Mouse (Mus musculus) telencephalon, adult 2 months (tissue): ENCODE measurements at regions not wholly inside any gene's neighbourhood (a gene's known extent, or its start where the extent isn't known, plus 50 kb on each side); places are given as distances from the start of the nearest gene placed in this dataset.
"Not testable (repeated sequence)": the region's sequence is repeated elsewhere in the genome, so short reads cannot be mapped to it uniquely, and the experiment has no call there.

Source experiments
- DNase-seq: peaks from one replicate; pipeline ENCODE4 v3.0.0-alpha.2; 2011; ENCODE audit warnings: low read depth, low spot score

GRCm38 (mm10) chr5:3141841-3142240, 199.4 kb upstream of the Cdk6 start:
- not testable (repeated sequence) for DNase-seq

- DNase-seq = not testable (repeated sequence)
These were observed 194.6 kb upstream of the Cdk6 start for GRCm38 (mm10) chr5:3146544-3147295.

- not testable (repeated sequence) for DNase-seq
These were observed 191.4 kb upstream of the Cdk6 start for GRCm38 (mm10) chr5:3149886-3150285.

GRCm38 (mm10) chr5:3150766-3151165, 190.5 kb upstream of the Cdk6 start:
- DNase-seq = not testable (repeated sequence)

GRCm38 (mm10) chr5:3151534-3152148, 189.6 kb upstream of the Cdk6 start:
- DNase-seq = not testable (repeated sequence)

- peak; percentile 81 for DNase-seq
These were observed 189.0 kb upstream of the Cdk6 start for GRCm38 (mm10) chr5:3152149-3152865.

- DNase-seq = not testable (repeated sequence)
These were observed 175.8 kb upstream of the Cdk6 start for GRCm38 (mm10) chr5:3165511-3165910.

- not testable (repeated sequence) for DNase-seq
These were observed 174.8 kb upstream of the Cdk6 start for GRCm38 (mm10) chr5:3166496-3166895.

- DNase-seq = not testable (repeated sequence)
These were observed 147.7 kb upstream of the Cdk6 start for GRCm38 (mm10) chr5:3193592-3193991.

GRCm38 (mm10) chr5:3197952-3198841, 143.1 kb upstream of the Cdk6 start:
- DNase-seq = peak; percentile 6

GRCm38 (mm10) chr5:3198869-3199550, 142.3 kb upstream of the Cdk6 start:
- DNase-seq = not testable (repeated sequence)

GRCm38 (mm10) chr5:3206160-3206559, 135.1 kb upstream of the Cdk6 start:
- DNase-seq = not testable (repeated sequence)

GRCm38 (mm10) chr5:3208293-3208692, 133.0 kb upstream of the Cdk6 start:
- DNase-seq = not testable (repeated sequence)

GRCm38 (mm10) chr5:3211284-3211683, 130.0 kb upstream of the Cdk6 start:
- DNase-seq = no peak

- no peak for DNase-seq
These were observed 125.2 kb upstream of the Cdk6 start for GRCm38 (mm10) chr5:3216053-3216452.

GRCm38 (mm10) chr5:3219230-3219629, 122.1 kb upstream of the Cdk6 start:
- no peak for DNase-seq

GRCm38 (mm10) chr5:3219770-3220169, 121.5 kb upstream of the Cdk6 start:
- DNase-seq = no peak

- DNase-seq = peak; percentile 0
These were observed 117.5 kb upstream of the Cdk6 start for GRCm38 (mm10) chr5:3223819-3224218.

GRCm38 (mm10) chr5:3224392-3225054, 116.8 kb upstream of the Cdk6 start:
- not testable (repeated sequence) for DNase-seq

GRCm38 (mm10) chr5:3225358-3225757, 115.9 kb upstream of the Cdk6 start:
- not testable (repeated sequence) for DNase-seq
